Mouse (Mus musculus): ENCODE data around the gene Slc16a3.

GRCm38 (mm10) chr11:120945926-120946325, 2.4 kb upstream of the Slc16a3 start:
- TF ChIP-seq POLR2A (IDR thresholded peaks at IDR 0.05; ENCODE audit: borderline replicate concordance, extremely low read depth, low read depth, low read length): no peak
- no peak for TF ChIP-seq CTCF (IDR thresholded peaks at IDR 0.05; ENCODE audit: insufficient read depth, low read length)
